Mouse (Mus musculus) gastrocnemius, postnatal 25 days (tissue): ENCODE data around the gene Lman2. TPM values are rescaled to one million over a fixed set of nuclear protein-coding genes. Genes with fewer than 3 reads are reported as not detected.

Source experiments
- DNase-seq: peaks from one replicate; pipeline ENCODE4 v3.0.0; 2022
- long read RNA-seq, 2 experiments: library from polyadenylated mRNA; stranded (forward); transcript quantifications; one replicate each; pipeline ENCODE4 v2.0.0; 2021
- total RNA-seq, 2 experiments: library from RNA; stranded (reverse); gene quantifications; 1 replicate in 1 of 2; 2 replicates in 1 of 2; pipeline ENCODE4 v1.2.3; 2021

Gene Lman2
- 10 to 100 TPM; 35.1 to 35.7 TPM for total RNA-seq
- long read RNA-seq, experiment 1, full-length matches to known transcripts, result 75 of 102 reads
- long read RNA-seq, experiment 1, partial matches to known transcripts, result 14 of 102 reads
- long read RNA-seq, experiment 1, other reads (novel, unspliced or antisense), result 13 of 102 reads
- long read RNA-seq, experiment 2, full-length matches to known transcripts, result 78 of 97 reads
- long read RNA-seq, experiment 2, partial matches to known transcripts, result 14 of 97 reads
- long read RNA-seq, experiment 2, other reads (novel, unspliced or antisense), result 5 of 97 reads

DNA sequence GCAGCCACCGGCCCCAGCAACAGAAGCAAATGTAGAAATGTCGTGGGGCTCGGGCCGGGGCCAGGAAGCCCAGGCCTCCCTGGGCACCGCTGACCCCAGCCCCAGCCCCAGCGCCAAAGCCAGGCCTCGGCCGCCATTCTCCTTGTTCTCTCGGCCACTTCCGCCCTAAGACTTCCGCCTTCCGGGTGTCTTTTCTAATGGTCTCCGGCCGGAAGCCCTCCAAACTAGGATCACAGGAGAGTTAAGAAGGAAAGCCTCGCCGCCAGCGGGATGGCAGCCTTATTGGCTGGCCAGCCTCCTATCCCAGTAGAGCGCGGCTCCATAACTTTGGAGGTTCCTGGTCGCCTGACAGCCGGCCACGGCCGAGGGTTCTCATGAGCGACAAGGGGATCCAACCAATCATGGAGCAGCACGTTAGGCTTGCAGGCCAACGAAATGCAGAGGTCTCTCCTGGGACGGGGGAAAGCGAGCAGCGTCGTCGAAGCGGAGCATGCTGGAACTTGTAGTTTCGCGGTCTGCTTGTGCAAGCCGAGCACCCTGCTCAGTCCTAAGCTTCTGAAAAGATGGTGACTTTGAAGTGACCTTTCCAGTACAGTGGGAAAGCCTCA lies at the start of gene Lman2:
TSS of gene Lman2 (minus strand) at position 331 of the 608 bp plus-strand sequence.
- DNase-seq, result peak; percentile 98

DNA sequence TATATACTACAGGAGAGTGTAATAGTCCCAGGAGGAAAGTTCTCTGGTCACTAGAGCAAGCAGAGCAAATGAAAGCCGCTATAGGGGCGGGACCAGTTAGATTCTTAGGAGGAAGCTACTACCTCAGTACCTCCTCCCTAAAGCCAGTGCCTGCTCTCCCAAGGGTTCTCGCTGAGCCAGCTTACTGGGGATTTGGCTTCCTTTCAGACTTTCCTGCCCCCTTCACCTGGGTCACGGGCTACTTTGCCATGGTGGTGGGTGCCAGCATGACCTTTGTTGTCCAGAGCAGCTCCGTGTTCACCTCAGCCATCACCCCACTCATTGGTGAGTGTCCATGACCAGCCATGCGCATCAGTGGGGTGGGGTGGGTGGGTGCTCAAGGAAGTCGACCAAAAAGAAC lies 49.2 kb upstream of the Lman2 start:
- DNase-seq, result no peak

DNA sequence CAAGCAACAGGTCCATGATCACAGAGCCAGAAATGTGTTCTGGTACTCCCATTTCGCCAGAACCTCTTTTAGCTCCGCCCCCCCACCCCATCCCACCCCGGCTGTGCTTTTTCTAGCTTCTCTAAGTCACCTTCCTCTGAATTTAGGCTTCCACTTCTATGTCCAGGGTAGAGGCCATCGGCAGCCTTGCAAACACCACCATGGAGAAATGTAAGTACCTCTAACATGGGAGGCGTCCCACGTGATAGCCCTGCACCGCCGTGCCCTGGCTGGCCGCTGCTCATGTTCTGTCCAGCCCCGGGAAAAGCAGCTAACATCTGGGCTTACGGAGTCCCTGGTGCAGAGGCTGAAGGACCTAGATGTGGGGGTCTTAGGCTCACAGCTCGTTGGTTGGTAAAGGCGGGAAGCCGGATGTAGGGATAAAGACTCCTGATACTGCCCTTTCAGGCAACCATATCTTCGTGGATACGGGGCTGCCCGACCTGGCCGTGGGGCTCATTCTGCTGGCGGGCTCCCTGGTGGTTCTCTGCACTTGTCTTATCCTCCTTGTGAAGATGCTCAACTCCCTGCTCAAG lies 46.0 kb upstream of the Lman2 start:
- no peak for DNase-seq

GRCm38 (mm10) chr13:55407341-55407740 lies 44.8 kb upstream of the Lman2 start:
- DNase-seq, result no peak

DNA sequence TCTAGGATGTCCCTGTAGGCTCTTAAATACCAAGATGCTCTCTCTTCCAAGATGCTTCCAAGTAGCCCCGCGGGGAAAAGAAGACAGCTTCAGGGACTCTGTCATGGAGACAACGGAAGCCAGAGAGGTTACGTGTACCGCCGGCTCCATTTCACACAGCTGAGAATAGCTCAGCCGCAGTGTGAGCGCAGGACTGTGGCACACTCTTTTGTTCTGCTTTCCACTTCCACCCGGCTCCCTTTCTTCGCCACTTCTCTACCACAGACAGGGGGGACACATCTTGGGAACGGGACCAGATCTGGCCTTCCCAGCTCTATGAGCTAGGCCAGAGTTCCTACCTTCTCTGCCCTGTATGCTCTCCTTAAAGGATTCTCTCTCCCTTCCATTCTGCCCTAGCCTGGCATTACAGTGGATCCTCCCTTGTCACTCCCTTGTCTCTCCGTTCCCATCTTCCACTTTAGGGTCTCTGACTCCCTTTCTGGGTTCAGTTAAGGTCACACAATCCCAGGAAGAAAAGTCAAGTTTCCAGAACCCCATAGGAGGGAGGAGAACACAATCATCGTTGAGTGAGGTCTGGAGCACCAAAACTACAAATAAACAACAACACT lies 43.3 kb upstream of the Lman2 start:
- no peak for DNase-seq

DNA sequence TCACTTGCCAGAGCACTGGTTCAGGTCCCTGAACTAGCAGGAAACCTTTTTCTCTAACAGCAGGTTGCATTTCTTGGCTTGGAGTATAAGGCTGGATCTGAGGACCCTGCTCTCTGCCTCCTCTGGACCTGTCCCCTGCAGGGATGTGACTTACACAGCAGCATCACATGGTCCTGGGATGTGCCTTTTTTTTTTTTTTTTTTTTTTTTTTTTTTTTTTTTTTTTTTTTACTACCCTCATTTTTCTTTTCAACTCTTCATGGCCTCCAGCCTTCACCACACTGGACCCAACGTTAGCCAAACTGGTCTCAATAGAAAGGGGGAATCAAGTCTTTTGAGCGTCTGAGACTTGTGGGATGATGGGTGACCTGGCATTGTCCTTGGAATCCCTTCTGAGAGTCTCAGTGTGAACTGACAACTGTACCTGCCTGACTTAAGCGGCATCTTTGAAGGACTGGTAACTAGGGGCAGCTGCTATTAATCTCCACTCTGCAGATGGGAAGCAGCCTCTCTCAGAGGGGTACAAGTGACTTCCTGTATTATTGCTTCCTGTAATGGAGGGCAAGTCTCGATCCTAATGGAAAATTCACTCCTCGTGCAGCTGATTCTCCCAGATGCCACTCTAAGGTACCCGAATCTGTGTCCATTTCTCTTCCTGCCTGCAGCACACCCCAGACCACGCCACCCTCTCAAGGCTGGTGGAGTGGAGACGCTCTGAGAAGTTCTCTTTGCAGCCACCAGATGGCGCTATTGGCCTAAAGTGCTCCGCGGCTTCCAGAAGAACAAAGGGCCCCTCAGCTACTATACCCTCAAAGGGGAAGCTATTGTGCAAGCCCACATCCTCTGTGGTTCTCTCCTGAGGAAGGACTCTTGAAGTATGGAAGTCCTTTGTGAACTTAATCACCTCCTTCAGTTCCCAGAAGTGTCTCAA lies 42.5 kb upstream of the Lman2 start:
- DNase-seq, result peak; percentile 49

DNA sequence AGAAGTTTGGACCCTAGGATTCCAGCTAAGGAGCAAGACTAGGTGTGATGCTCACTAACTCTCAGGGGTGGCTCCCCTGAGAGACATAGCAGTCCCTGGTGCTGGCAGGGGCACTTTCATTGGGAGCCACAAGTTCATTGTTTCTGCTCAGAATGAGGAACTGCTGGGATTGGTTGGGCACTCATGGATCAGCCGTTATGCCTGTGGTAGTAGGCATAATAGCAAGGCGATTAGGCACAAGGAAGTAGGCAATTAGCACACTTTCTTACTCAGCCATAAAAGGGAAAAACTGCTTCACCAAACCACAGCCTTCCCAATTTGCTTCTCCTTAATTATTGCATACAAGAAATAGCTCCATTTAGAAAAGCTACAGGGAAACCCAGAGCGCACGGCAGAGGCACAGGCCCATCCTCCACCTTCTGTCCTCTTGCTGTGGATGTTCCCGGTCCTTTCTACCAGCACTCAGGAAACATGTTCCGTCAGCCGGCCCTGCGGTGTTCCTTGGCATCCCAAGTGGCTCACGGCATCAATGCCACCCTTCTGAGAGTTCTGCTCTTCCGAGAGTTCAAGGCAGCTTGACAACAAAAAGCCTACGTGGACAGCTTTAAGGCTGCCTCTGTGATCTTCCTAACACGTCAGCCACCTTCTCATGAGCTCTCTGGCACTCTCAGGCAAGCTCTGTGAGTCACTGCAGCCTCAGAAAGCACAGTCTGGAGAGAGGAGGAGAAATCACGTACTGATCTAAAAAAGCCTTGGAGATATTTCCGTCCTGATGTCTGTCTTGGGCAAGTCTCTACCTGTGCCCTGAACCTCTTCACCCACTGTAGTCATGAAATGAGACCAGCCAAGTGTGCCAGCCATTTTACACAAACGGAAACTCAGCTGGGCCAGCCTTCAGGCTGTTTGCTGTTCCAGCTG lies 41.6 kb upstream of the Lman2 start:
- DNase-seq, result no peak

DNA sequence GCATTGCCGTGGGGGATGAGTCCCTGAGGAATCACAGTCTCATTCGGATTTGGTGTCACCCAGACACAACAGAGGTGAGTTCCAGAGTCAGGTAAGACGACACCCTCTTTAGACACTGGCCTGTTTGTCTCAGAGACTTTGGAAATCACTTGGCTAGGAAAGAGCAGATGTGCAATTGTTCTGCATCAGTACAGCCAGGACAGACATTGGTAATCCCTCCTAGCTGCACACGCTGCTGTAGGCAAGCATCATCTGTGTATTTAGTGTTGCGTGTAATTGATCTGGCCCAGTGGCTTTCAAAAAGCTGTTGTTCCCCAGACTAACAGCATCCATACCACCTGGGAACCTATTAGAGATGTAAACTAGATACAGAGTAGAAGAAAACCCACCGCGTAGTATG lies 40.7 kb upstream of the Lman2 start:
- no peak for DNase-seq

- no peak for DNase-seq
Measured at GRCm38 (mm10) chr13:55400039-55400346, 37.4 kb upstream of the Lman2 start.

- DNase-seq, result no peak
Measured at GRCm38 (mm10) chr13:55399300-55400038, 36.9 kb upstream of the Lman2 start.

GRCm38 (mm10) chr13:55398088-55398487 lies 35.5 kb upstream of the Lman2 start, which contains the start of gene Slc34a1:
Gene Slc34a1, plus strand, starts transcription at chr13:55398187.
- DNase-seq, result no peak

DNA sequence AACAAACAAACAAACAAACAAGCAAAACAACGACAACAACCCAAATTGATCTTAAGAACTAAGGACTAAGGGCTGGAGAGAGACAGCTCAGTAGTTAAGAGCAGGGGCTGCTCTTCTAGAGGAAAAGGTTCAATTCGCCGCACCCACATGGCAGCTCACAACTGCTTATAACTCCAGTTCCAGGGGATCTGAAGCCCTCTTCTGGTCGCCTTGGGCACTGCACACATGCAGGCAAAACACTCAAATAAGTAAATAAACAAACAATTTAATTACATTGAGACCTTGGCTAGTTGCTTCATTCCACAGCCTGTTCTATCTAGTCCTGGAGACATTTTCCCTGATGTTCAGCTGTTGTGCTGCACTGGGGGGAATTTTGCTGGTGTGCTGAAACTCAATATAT lies 30.4 kb upstream of the Lman2 start:
- no peak for DNase-seq

DNA sequence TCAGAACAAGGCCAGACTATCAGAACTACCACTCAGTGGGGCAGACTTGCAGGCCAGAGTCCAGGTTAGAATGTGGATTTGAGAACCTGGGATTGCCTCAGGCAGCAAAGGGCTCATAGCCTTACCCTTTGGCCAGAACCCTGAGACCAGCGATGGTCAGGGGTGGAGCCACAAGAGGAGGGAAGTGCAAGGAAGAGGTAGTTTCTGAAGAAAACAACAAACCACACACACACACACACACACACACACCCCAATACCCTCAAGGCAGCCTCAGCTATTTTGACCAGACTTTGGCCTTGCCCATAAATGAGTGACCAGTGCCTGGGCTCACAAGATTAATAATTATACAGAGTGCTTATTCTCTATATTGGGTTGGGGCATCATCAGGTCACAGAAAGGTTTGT lies 29.0 kb upstream of the Lman2 start:
- DNase-seq, result no peak

DNA sequence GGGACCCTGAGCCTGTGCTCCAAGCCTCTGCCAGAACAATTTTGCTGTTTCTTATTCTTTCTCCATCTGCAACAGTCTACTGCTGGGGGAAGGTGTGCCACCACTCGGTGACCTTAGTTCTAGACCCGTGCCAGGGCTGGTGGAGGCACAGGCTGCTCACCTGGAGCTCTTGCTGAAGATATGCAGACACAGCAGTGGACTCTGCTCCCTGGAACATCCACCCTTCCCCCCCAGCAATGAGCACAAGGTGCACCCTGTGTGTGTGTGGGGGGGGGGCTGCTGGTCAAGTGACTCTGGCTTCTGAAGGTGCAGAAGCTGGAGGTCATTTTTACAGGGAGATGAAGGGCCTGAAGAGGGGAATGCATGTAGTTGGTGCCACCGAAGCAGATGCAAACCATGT lies 28.1 kb upstream of the Lman2 start:
- no peak for DNase-seq

GRCm38 (mm10) chr13:55381790-55382189 lies 19.2 kb upstream of the Lman2 start:
- no peak for DNase-seq

DNA sequence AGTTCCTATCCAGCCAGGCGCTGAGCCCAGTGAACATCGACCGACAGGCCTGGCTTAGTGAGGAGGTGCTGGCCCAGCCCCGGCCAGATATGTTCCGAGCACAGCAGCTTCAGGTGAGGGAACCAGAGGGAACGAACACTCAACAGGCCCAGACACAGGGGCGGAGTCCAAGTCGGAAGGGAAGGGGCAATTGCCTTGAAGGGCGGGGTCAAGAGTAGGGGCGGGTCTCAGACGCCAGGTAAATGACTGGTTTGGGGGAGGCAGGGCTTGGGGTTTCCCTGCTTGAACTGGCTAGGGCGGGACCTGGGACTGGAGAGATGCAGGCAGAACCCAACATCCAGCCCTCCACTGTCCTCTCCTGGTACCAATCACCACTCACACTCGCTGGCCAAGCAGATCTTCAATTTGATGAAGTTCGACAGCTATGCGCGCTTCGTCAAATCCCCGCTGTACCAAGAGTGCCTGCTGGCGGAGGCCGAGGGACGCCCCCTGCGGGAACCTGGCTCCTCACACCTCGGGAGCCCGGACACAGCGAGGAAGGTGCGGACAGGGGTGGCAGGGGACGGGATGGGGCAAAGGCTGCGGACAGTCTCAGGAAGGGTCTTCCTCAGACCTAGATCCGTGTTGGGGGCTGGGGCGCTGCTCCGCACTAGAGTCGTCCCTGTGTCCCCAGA lies 16.5 kb upstream of the Lman2 start:
- no peak for DNase-seq

DNA sequence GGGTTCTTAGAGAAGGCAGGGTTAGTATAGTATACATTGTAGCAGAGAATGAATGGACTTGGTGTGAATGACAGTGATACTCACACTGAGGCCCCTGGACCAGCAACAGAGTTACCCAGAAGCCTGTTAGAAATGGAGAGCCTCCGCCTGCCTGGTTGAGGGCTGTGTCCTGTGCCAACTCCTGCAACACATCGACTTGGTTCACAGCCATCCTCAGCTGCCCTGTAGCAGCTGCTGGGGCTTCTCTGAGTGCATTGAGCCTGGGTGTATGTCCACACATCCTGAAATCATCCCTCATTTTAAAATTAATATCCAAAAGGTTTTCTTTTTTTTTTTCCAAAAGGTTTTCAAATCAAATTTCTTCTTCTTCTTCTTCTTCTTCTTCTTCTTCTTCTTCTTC lies 13.3 kb upstream of the Lman2 start:
- no peak for DNase-seq

GRCm38 (mm10) chr13:55374206-55374924 lies 11.8 kb upstream of the Lman2 start:
- DNase-seq, result no peak

DNA sequence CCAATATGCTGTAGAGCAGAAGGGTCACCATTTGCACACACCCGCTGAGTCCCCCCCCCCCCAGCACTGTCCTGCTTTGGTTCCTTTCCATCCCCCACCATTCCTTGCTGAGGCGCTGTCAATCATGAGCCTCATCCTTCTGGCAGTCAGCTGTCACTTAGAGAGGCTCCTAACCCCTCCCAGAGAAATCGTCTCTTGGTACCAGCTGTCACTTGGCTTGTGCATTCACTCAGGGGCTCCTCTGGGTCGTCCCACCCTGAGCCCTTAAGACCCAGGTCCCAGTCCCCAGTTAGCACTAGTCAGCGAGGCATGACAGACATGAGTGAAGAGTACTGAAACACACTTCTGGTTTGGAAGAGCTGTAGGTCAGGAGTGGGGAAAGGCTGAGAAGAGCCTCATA lies 9.2 kb upstream of the Lman2 start:
- no peak for DNase-seq
